Mouse (Mus musculus) stomach, embryonic 16.5 days (tissue): ENCODE measurements around the gene Ubiad1. TPM values are rescaled to one million over a fixed set of nuclear protein-coding genes. Genes with fewer than 3 reads are reported as not detected.

Experiments used
- ATAC-seq: fragments of 200-750 bp; cut with Nextera tagmentation; 2 replicates; pipeline ENCODE4 v1.8.0; 2017; ENCODE audit warnings: moderate number of reproducible peaks, moderate TSS enrichment; ENCODE audit not compliant: insufficient read depth, low FRiP score
- H3K27ac ChIP-seq: fragments of 300-500 bp; sonication (generic); 2 replicates; pipeline ENCODE4 v1.5.1; 2014; ENCODE audit warnings: low read length
- H3K27me3 ChIP-seq: fragments of 300-500 bp; sonication (generic); 2 replicates; pipeline ENCODE4 v1.6.1; 2014; ENCODE audit warnings: low read length, control low read depth, mixed read lengths; ENCODE audit not compliant: control insufficient read depth, insufficient read depth
- H3K36me3 ChIP-seq: fragments of 300-500 bp; sonication (generic); 2 replicates; pipeline ENCODE4 v1.6.1; 2014; ENCODE audit warnings: low read length; ENCODE audit not compliant: control insufficient read depth, insufficient read depth
- H3K4me1 ChIP-seq: fragments of 300-500 bp; sonication (generic); 2 replicates; pipeline ENCODE4 v1.6.1; 2014; ENCODE audit warnings: low read length, control low read depth, mixed read lengths; ENCODE audit not compliant: control insufficient read depth, insufficient read depth
- H3K4me2 ChIP-seq: fragments of 300-500 bp; sonication (generic); 2 replicates; pipeline ENCODE4 v1.6.1; 2014; ENCODE audit warnings: low read depth, low read length, mixed read lengths
- H3K4me3 ChIP-seq: fragments of 300-500 bp; sonication (generic); replicated peaks from 2 replicates; pipeline ENCODE4 v1.5.1; 2014; ENCODE audit warnings: mild to moderate bottlenecking, low read length
- H3K9ac ChIP-seq: fragments of 300-500 bp; sonication (generic); 2 replicates; pipeline ENCODE4 v1.6.1; 2014; ENCODE audit warnings: low read length
- H3K9me3 ChIP-seq: fragments of 300-500 bp; sonication (generic); replicated peaks from 2 replicates; pipeline ENCODE4 v1.6.1; 2016; ENCODE audit warnings: low read length, control low read depth; ENCODE audit not compliant: control insufficient read depth
- WGBS: fragments of 180-500 bp; shearing (Covaris S2); extraction: QIAGEN DNeasy Blood & Tissue Kit; methylation state at CpG from one replicate; pipeline ENCODE4 v1.1.7; 2014; 5-methylcytosine and 5-hydroxymethylcytosine counted together
- polyA plus RNA-seq: library from polyadenylated mRNA; unstranded; fragments of >200 nt; fragmentation: Nextera tagmentation; extraction: Ambion mirVana; gene quantifications from 2 replicates; pipeline ENCODE4 v1.2.1, GENCODE M21; 2015

Ubiad1 gene
- polyA plus RNA-seq, 1 experiment from 2014 or later: 20.0 TPM

- Histone ChIP-seq H3K4me1 (no peaks in the 10 kb centered on the region), H3K9me3 (no peaks in the 10 kb centered on the region), H3K27ac (no peak overlapping the region), H3K4me3 (no peak overlapping the region), H3K4me2 (no peak overlapping the region), H3K9ac (no peak overlapping the region), H3K27me3 (peaks cover 2% of the 10 kb centered on the region; the same call in 1 of the 2 replicates), H3K36me3 (no peaks in the 10 kb centered on the region)
- ATAC-seq: no peak
- WGBS: 72% methylated on average over 18 of the region's 18 CpGs
Observed at GRCm38 (mm10) chr4:148397531-148398287, 46.9 kb downstream of the Ubiad1 start.

- WGBS: 84% methylated on average over 4 of the region's 4 CpGs
- H3K27ac ChIP-seq: no peak overlapping the region
- H3K27me3 ChIP-seq: no peaks in the 10 kb centered on the region
- H3K36me3 ChIP-seq: no peaks in the 10 kb centered on the region
- no peak overlapping the region for H3K9ac ChIP-seq
- no peaks in the 10 kb centered on the region for H3K9me3 ChIP-seq
- H3K4me1 ChIP-seq: no peaks in the 10 kb centered on the region
- H3K4me2 ChIP-seq: no peak overlapping the region
- ATAC-seq: no peak
- H3K4me3 ChIP-seq: no peak overlapping the region
Observed at GRCm38 (mm10) chr4:148397113-148397512, 47.5 kb downstream of the Ubiad1 start.

GRCm38 (mm10) chr4:148395875-148396274 lies 48.7 kb downstream of the Ubiad1 start:
- Histone ChIP-seq H3K4me3 (no peak overlapping the region), H3K27me3 (no peaks in the 10 kb centered on the region), H3K27ac (no peak overlapping the region), H3K4me2 (no peak overlapping the region), H3K4me1 (no peaks in the 10 kb centered on the region), H3K36me3 (no peaks in the 10 kb centered on the region), H3K9me3 (no peaks in the 10 kb centered on the region), H3K9ac (no peak overlapping the region)
- ATAC-seq: no peak
- WGBS: 80% methylated on average over 6 of the region's 6 CpGs

GRCm38 (mm10) chr4:148395198-148395597 lies 49.4 kb downstream of the Ubiad1 start:
- no peak overlapping the region for H3K4me3 ChIP-seq
- no peaks in the 10 kb centered on the region for H3K4me1 ChIP-seq
- H3K9ac ChIP-seq: no peak overlapping the region
- H3K27ac ChIP-seq: no peak overlapping the region
- 60% methylated on average over 7 of the region's 7 CpGs for WGBS
- no peaks in the 10 kb centered on the region for H3K27me3 ChIP-seq
- no peaks in the 10 kb centered on the region for H3K36me3 ChIP-seq
- no peaks in the 10 kb centered on the region for H3K9me3 ChIP-seq
- H3K4me2 ChIP-seq: no peak overlapping the region
- ATAC-seq: no peak

- no peaks in the 10 kb centered on the region for H3K36me3 ChIP-seq
- no peak overlapping the region for H3K4me3 ChIP-seq
- H3K4me2 ChIP-seq: no peak overlapping the region
- no peaks in the 10 kb centered on the region for H3K27me3 ChIP-seq
- H3K9ac ChIP-seq: no peak overlapping the region
- H3K27ac ChIP-seq: no peak overlapping the region
- H3K4me1 ChIP-seq: no peaks in the 10 kb centered on the region
- ATAC-seq: no peak
- 60% methylated on average over 21 of the region's 21 CpGs for WGBS
- H3K9me3 ChIP-seq: no peaks in the 10 kb centered on the region
Observed at GRCm38 (mm10) chr4:148391714-148392310, 52.8 kb downstream of the Ubiad1 start.

GRCm38 (mm10) chr4:148389635-148390034 lies 54.9 kb downstream of the Ubiad1 start:
- ATAC-seq: no peak
- Histone ChIP-seq H3K9ac (no peak overlapping the region), H3K9me3 (no peaks in the 10 kb centered on the region), H3K36me3 (no peaks in the 10 kb centered on the region), H3K27me3 (no peaks in the 10 kb centered on the region), H3K27ac (no peak overlapping the region), H3K4me3 (no peak overlapping the region), H3K4me1 (no peaks in the 10 kb centered on the region), H3K4me2 (no peak overlapping the region)
- 45% methylated on average over 7 of the region's 7 CpGs for WGBS

GRCm38 (mm10) chr4:148389047-148389446 lies 55.5 kb downstream of the Ubiad1 start:
- H3K4me3 ChIP-seq: no peak overlapping the region
- H3K27ac ChIP-seq: no peak overlapping the region
- no peak overlapping the region for H3K4me2 ChIP-seq
- ATAC-seq: no peak
- 61% methylated on average over 6 of the region's 6 CpGs for WGBS
- H3K9me3 ChIP-seq: no peaks in the 10 kb centered on the region
- no peaks in the 10 kb centered on the region for H3K36me3 ChIP-seq
- no peaks in the 10 kb centered on the region for H3K4me1 ChIP-seq
- no peaks in the 10 kb centered on the region for H3K27me3 ChIP-seq
- no peak overlapping the region for H3K9ac ChIP-seq

GRCm38 (mm10) chr4:148385269-148385668 lies 59.3 kb downstream of the Ubiad1 start:
- H3K27me3 ChIP-seq: no peaks in the 10 kb centered on the region
- H3K9me3 ChIP-seq: no peaks in the 10 kb centered on the region
- no peak overlapping the region for H3K9ac ChIP-seq
- H3K4me1 ChIP-seq: no peaks in the 10 kb centered on the region
- H3K4me3 ChIP-seq: no peak overlapping the region
- H3K4me2 ChIP-seq: no peak overlapping the region
- WGBS: 82% methylated on average over 7 of the region's 7 CpGs
- H3K36me3 ChIP-seq: no peaks in the 10 kb centered on the region
- H3K27ac ChIP-seq: no peak overlapping the region
- no peak for ATAC-seq
